Mouse (Mus musculus) CH12F3 (cell line): Measurements from ENCODE around the gene Gpr65.
"Not testable (repeated sequence)": the region's sequence is repeated elsewhere in the genome, so short reads cannot be mapped to it uniquely, and the experiment has no call there.

ENCODE experiments used
- in situ Hi-C: fragments of 300-500 bp; cut with MboI; formaldehyde crosslinking; loops from 2 replicates; pipeline ENCODE4 v1.14.3; 2020; ENCODE audit warnings: low sequenced_read_pairs

Gene Gpr65

GRCm38 (mm10) chr12:98268441-98269369 lies at the start of gene Gpr65:
Gpr65 (plus strand) TSS chr12:98268635.
- in situ Hi-C loops = no loop called here

GRCm38 (mm10) chr12:98223286-98223685 lies 45.1 kb upstream of the Gpr65 start:
- in situ Hi-C loops = no loop called here

GRCm38 (mm10) chr12:98227037-98227436 lies 41.4 kb upstream of the Gpr65 start:
- in situ Hi-C loops = no loop called here

GRCm38 (mm10) chr12:98238478-98238877 lies 30.0 kb upstream of the Gpr65 start:
- in situ Hi-C loops = not testable (repeated sequence)

- in situ Hi-C loops = no loop called here
These were observed 24.3 kb upstream of the Gpr65 start for GRCm38 (mm10) chr12:98244161-98244560.

- in situ Hi-C loops = no loop called here
These were observed 23.6 kb upstream of the Gpr65 start for GRCm38 (mm10) chr12:98244865-98245264.

- in situ Hi-C loops = no loop called here
These were observed 21.6 kb upstream of the Gpr65 start for GRCm38 (mm10) chr12:98246835-98247234.

- in situ Hi-C loops = no loop called here
These were observed 18.8 kb upstream of the Gpr65 start for GRCm38 (mm10) chr12:98249671-98250070.

GRCm38 (mm10) chr12:98250327-98250726 lies 18.1 kb upstream of the Gpr65 start:
- in situ Hi-C loops = no loop called here

- in situ Hi-C loops = no loop called here
These were observed 16.0 kb upstream of the Gpr65 start for GRCm38 (mm10) chr12:98252417-98252816.

GRCm38 (mm10) chr12:98255373-98255995 lies 13.0 kb upstream of the Gpr65 start:
- in situ Hi-C loops = no loop called here

GRCm38 (mm10) chr12:98258371-98258844 lies 10.0 kb upstream of the Gpr65 start:
- in situ Hi-C loops = no loop called here

- in situ Hi-C loops = no loop called here
These were observed 9.5 kb upstream of the Gpr65 start, which contains the start of gene Galc for GRCm38 (mm10) chr12:98258845-98259517. Galc (minus strand) TSS chr12:98259459.

- in situ Hi-C loops = no loop called here
These were observed 8.9 kb upstream of the Gpr65 start for GRCm38 (mm10) chr12:98259518-98259852.

GRCm38 (mm10) chr12:98265697-98266096 lies 2.7 kb upstream of the Gpr65 start:
- in situ Hi-C loops = no loop called here

- in situ Hi-C loops = no loop called here
These were observed 1.6 kb downstream of the Gpr65 start for GRCm38 (mm10) chr12:98269791-98270745.

- in situ Hi-C loops = no loop called here
These were observed 2.6 kb downstream of the Gpr65 start for GRCm38 (mm10) chr12:98270810-98271566.

GRCm38 (mm10) chr12:98272433-98272832 lies 4.0 kb downstream of the Gpr65 start:
- in situ Hi-C loops = no loop called here

GRCm38 (mm10) chr12:98280530-98280929 lies 12.1 kb downstream of the Gpr65 start:
- in situ Hi-C loops = loop anchor here (25.0 kb wide), 1 partner anchor 332 kb away; no protein-coding TSS in a partner anchor
